Mouse (Mus musculus): ENCODE measurements around the gene Krt82. TPM values are rescaled to one million over a fixed set of nuclear protein-coding genes. Genes with fewer than 3 reads are reported as not detected.
A peak's percentile ranks its signal among the peaks of the same experiment; 100 is the strongest.
"Not testable (repeated sequence)": the region's sequence is repeated elsewhere in the genome, so short reads cannot be mapped to it uniquely, and the experiment has no call there.

The Krt82 gene
- polyA plus RNA-seq, 1 experiment from 2014 or later = not detected

- Histone ChIP-seq H3K9me3 (no peaks in the 10 kb centered on the region), H3K4me2 (replicated peaks) (peak overlapping the region; percentile 38), H3K36me3 (no peaks in the 10 kb centered on the region), H3K27me3 (peaks cover 6% of the 10 kb centered on the region; the same call in 1 of the 2 replicates), H3K27ac (no peak overlapping the region), H3K4me3 (no peak overlapping the region), H3K9ac (0 out of 2 replicates have a peak overlapping the region, but pooled peaks have one; percentile 19), H3K4me1 (peaks cover 13% of the 10 kb centered on the region)
- 1% methylated on average over 11 of the region's 11 CpGs for WGBS
- peak; percentile 78 for ATAC-seq (ENCODE audit: insufficient number of reproducible peaks, insufficient read depth, low FRiP score, low TSS enrichment)
These were observed 2.7 kb upstream of the Krt82 start for GRCm38 (mm10) chr15:101553169-101553568.

DNA sequence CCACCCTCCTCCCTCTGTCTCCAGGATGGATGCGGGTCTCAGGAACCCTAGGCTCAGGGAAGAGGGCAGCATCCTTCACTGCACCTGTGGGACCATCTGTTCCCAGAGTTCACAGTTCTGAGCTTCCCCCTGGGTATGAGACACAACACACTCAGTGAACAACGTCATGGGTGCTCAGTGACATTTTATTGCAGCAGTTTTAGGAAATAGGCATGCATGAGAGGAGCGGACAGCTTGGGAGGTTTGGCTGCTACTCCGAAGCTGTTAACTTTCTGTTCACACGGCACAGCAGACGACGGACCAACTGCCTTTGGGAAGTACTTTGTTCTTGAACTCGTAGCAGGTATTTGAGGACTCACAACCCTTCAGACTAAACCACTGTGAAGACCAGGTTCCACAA, 1.7 kb upstream of the Krt82 start:
- Histone ChIP-seq H3K9ac (no peak overlapping the region), H3K4me3 (no peak overlapping the region), H3K27me3 (peaks cover 6% of the 10 kb centered on the region; the same call in 1 of the 2 replicates), H3K9me3 (no peaks in the 10 kb centered on the region), H3K4me2 (replicated peaks) (no peak overlapping the region), H3K36me3 (no peaks in the 10 kb centered on the region), H3K4me1 (peaks cover 11% of the 10 kb centered on the region), H3K27ac (no peak overlapping the region)
- 89% methylated on average over 8 of the region's 8 CpGs for WGBS
- ATAC-seq (ENCODE audit: insufficient number of reproducible peaks, insufficient read depth, low FRiP score, low TSS enrichment) = no peak

DNA sequence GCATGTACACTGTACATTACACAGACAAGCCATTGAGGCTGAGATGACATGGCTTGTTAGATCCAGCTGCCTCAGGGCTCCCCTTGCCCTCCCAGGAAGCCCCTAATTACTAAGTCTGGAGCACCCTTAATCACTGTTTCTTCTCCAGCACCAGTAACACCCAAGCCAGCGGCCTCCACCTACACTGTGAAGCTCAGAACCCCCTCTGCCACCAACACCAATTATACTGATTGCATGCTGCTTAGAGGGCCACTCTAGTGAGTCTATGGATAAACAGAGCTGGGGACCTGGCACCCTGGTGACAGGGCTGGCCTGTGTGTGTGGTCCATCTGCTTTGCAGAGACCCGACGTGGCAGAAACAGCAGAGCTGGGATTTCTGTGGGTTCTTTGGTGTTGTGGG, 6.0 kb downstream of the Krt82 start:
- Histone ChIP-seq H3K27ac (no peak overlapping the region), H3K36me3 (no peaks in the 10 kb centered on the region), H3K9ac (no peak overlapping the region), H3K9me3 (no peaks in the 10 kb centered on the region), H3K4me3 (no peak overlapping the region), H3K27me3 (no peaks in the 10 kb centered on the region), H3K4me1 (no peaks in the 10 kb centered on the region; the same call in 1 of the 2 replicates), H3K4me2 (replicated peaks) (no peak overlapping the region)
- no peak for ATAC-seq (ENCODE audit: insufficient number of reproducible peaks, insufficient read depth, low FRiP score, low TSS enrichment)
- WGBS = 59% methylated on average over 3 of the region's 3 CpGs

DNA sequence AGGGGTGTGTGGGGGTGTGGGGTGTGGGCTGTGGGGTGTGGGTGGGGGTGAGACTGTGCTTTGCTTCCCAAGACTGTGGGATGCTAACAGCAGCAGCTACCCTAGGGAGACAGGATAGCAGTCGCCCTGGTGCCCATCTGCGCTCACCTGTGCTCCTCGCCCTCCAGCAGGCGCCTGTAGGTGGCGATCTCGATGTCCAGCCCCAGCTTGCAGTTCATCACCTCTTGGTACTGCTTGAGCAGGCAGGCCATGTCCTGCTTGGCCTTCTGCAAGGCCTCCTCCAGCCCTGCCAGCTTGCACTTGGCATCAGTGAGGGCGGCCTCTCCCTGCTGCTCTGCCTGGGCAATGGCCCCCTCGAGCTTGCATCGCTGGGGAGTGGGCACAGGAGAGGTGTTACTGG, 7.9 kb downstream of the Krt82 start:
- Histone ChIP-seq H3K9me3 (no peaks in the 10 kb centered on the region), H3K4me1 (peaks cover 4% of the 10 kb centered on the region; the same call in 1 of the 2 replicates), H3K36me3 (no peaks in the 10 kb centered on the region), H3K27me3 (no peaks in the 10 kb centered on the region), H3K27ac (no peak overlapping the region), H3K4me2 (replicated peaks) (no peak overlapping the region), H3K9ac (no peak overlapping the region), H3K4me3 (no peak overlapping the region)
- 68% methylated on average over 9 of the region's 9 CpGs for WGBS
- no peak for ATAC-seq (ENCODE audit: insufficient number of reproducible peaks, insufficient read depth, low FRiP score, low TSS enrichment)

GRCm38 (mm10) chr15:101538580-101538900, 11.9 kb downstream of the Krt82 start:
- Histone ChIP-seq H3K36me3 (no peaks in the 10 kb centered on the region), H3K9me3 (no peaks in the 10 kb centered on the region), H3K4me1 (peaks cover 6% of the 10 kb centered on the region; the same call in 1 of the 2 replicates), H3K27me3 (no peaks in the 10 kb centered on the region; the same call in 1 of the 2 replicates), H3K9ac (no peak overlapping the region), H3K4me2 (replicated peaks) (no peak overlapping the region), H3K27ac (no peak overlapping the region), H3K4me3 (no peak overlapping the region)
- no peak for ATAC-seq (ENCODE audit: insufficient number of reproducible peaks, insufficient read depth, low FRiP score, low TSS enrichment)
- WGBS = 59% methylated on average over 4 of the region's 4 CpGs

GRCm38 (mm10) chr15:101537864-101538579, 12.4 kb downstream of the Krt82 start:
- no peak for ATAC-seq (ENCODE audit: insufficient number of reproducible peaks, insufficient read depth, low FRiP score, low TSS enrichment)
- H3K4me3 ChIP-seq = no peak overlapping the region
- WGBS = 47% methylated on average over 7 of the region's 7 CpGs

DNA sequence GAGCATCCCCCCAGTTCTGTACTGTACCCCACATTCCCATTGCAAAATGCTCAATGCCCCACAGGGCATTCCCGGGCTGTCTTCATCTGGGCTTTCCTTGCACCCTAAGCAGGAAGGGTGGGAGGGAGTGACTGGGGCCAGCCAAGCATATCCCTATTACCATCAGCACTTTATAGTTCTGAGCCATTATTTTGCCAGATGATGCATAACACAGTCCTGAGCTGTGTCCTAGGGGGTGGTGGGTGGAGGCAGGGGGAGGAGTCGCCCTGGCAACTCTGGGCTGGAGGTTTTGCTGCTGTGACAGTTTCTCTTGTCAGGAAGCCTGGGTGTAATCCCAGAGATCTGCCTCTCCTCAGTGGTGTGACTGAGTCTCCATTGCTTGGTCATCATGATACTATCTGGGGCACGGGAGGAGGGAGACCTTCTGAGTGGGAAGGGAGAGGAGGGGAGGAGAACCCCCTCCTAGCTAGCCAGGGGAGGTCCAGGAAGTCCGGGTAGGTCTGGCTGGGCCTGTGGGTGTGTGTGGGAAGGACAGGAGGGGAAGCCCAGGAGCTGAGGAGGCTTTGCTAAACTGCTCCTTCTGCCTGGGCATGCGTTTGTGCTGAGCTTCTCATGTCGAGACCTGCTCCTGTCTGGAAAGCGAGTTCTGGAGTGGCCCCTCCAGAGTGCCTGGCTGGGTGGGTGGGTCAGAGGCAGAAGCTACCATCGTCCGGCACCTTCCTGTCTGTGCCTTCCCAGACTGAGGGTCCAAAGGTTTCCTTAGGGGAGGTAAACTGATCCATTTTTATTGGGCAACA, 14.2 kb downstream of the Krt82 start:
- ATAC-seq (ENCODE audit: insufficient number of reproducible peaks, insufficient read depth, low FRiP score, low TSS enrichment) = 0 out of 2 replicates have a peak, but pooled peaks have one; percentile 41

More at GRCm38 (mm10) chr15:101537864-101538579, 12.4 kb downstream of the Krt82 start:
- no peaks in the 10 kb centered on the region; the same call in 1 of the 2 replicates for H3K27me3 ChIP-seq
- no peaks in the 10 kb centered on the region for H3K36me3 ChIP-seq
- peaks cover 6% of the 10 kb centered on the region; the same call in 1 of the 2 replicates for H3K4me1 ChIP-seq
- H3K9ac ChIP-seq = no peak overlapping the region
- no peak overlapping the region for H3K4me2 ChIP-seq (replicated peaks)
- H3K27ac ChIP-seq = no peak overlapping the region
- H3K9me3 ChIP-seq = no peaks in the 10 kb centered on the region

GRCm38 (mm10) chr15:101532720-101533119, 17.7 kb downstream of the Krt82 start, which contains the start of gene Krt84:
Gene Krt84 (minus strand): TSS chr15:101532820.
- Histone ChIP-seq H3K4me1 (0 out of 2 replicates have a peak, but pooled peaks cover 2% of the 10 kb centered on the region), H3K4me3 (no peak within 1 kb of the TSS), H3K4me2 (replicated peaks) (no peak within 1 kb of the TSS), H3K27me3 (no peaks in the 10 kb centered on the region; the same call in 1 of the 2 replicates), H3K9ac (no peak within 1 kb of the TSS), H3K27ac (no peak within 1 kb of the TSS), H3K9me3 (no peaks in the 10 kb centered on the region), H3K36me3 (no peaks in the 10 kb centered on the region)
- WGBS = 88% methylated on average over 7 of the region's 7 CpGs
- ATAC-seq (ENCODE audit: insufficient number of reproducible peaks, insufficient read depth, low FRiP score, low TSS enrichment) = no peak

More for the DNA sequence above, 14.2 kb downstream of the Krt82 start:
- Histone ChIP-seq H3K9me3 (no peaks in the 10 kb centered on the region), H3K27me3 (no peaks in the 10 kb centered on the region; the same call in 1 of the 2 replicates), H3K27ac (no peak overlapping the region), H3K4me3 (no peak overlapping the region), H3K4me2 (replicated peaks) (no peak overlapping the region), H3K36me3 (no peaks in the 10 kb centered on the region), H3K9ac (no peak overlapping the region), H3K4me1 (peaks cover 6% of the 10 kb centered on the region; the same call in 1 of the 2 replicates)
- WGBS = 61% methylated on average over 9 of the region's 9 CpGs

DNA sequence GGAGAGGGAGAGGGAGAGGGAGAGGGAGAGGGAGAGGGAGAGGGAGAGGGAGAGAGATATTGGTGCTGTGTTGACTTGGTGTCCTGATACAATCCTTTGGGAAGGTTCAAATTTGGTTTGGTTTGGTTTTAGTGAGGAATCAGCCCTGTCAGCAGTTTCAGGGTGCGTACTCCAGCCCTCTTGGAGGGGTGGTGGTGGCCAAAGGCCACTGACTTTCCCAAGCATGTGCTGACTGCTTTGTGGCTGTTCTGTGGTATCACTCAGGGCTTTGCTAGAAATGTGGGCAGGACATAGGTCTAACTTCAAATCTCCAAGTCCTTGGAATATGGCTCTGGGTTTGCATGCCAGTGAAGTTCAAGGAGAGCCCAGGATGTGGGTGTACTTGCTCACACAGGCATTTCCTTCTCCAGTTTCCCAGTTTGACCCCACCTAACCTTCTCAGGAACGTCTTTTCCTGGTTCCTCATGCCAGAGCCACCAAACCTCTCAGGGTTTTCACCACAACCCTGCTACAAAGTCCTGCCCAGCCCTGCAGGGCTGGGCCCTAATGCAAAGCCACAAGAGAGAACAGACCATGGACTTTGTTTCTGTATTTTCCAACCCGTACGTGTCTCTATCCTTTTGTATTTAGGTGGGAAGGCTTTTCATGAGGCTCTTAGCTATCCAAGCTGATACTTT, 27.8 kb downstream of the Krt82 start:
- H3K4me2 ChIP-seq (replicated peaks) = no peak overlapping the region
- no peak for ATAC-seq (ENCODE audit: insufficient number of reproducible peaks, insufficient read depth, low FRiP score, low TSS enrichment)
- H3K9ac ChIP-seq = no peak overlapping the region
- no peak overlapping the region for H3K27ac ChIP-seq
- no peaks in the 10 kb centered on the region for H3K36me3 ChIP-seq
- H3K27me3 ChIP-seq = no peaks in the 10 kb centered on the region; the same call in 1 of the 2 replicates
- H3K9me3 ChIP-seq = no peaks in the 10 kb centered on the region
- 68% methylated on average over 4 of the region's 4 CpGs for WGBS
- H3K4me1 ChIP-seq = no peaks in the 10 kb centered on the region
- no peak overlapping the region for H3K4me3 ChIP-seq

GRCm38 (mm10) chr15:101519792-101520191, 30.7 kb downstream of the Krt82 start:
- no peaks in the 10 kb centered on the region for H3K36me3 ChIP-seq
- H3K9ac ChIP-seq = no peak overlapping the region
- no peak overlapping the region for H3K4me3 ChIP-seq
- H3K27ac ChIP-seq = no peak overlapping the region
- no peak overlapping the region for H3K4me2 ChIP-seq (replicated peaks)
- H3K9me3 ChIP-seq = no peaks in the 10 kb centered on the region
- H3K27me3 ChIP-seq = no peaks in the 10 kb centered on the region; the same call in 1 of the 2 replicates
- ATAC-seq (ENCODE audit: insufficient number of reproducible peaks, insufficient read depth, low FRiP score, low TSS enrichment) = no peak
- WGBS = 17% methylated on average over 2 of the region's 2 CpGs
- H3K4me1 ChIP-seq = no peaks in the 10 kb centered on the region

DNA sequence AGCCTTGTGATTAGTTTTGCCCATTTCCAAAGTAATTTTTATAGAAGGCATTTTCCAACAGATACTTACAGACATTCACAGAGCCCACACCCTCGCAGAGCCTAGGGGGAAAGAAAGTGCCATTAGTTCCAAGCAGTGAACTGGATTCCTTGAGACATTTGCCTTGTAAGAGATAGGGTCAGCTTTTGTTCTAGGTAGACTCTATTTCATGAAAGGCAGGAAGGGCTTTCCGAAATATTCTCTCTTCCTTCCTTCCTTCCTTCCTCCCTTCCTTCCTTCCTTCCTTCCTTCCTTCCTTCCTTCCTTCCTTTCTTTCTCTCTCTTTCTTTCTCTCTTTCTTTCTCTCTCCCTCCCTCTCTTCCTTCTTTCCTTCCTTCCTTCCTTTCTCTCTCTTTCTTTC, 33.3 kb downstream of the Krt82 start, which contains the start of gene Gm49425:
Gm49425 (minus strand) TSS at position 101 of the 400 bp plus-strand sequence.
- ATAC-seq (ENCODE audit: insufficient number of reproducible peaks, insufficient read depth, low FRiP score, low TSS enrichment); H3K9ac ChIP-seq; H3K9me3 ChIP-seq; H3K4me3 ChIP-seq; H3K4me2 ChIP-seq (replicated peaks); H3K27me3 ChIP-seq; H3K4me1 ChIP-seq; H3K27ac ChIP-seq; H3K36me3 ChIP-seq: not testable (repeated sequence)
- 85% methylated on average over 2 of the region's 2 CpGs for WGBS
